Mouse (Mus musculus): Measurements from ENCODE around the gene Trim60.

The Trim60 gene

GRCm38 (mm10) chr8:64987731-64988130 is 30.7 kb downstream of the Trim60 start, which contains the start of gene Trim75:
Gene Trim75, minus strand, starts transcription at chr8:64987831.
- DNase-seq (ENCODE audit: low read depth, low spot score): no peak

GRCm38 (mm10) chr8:64983150-64983897 is 35.1 kb downstream of the Trim60 start:
- no peak for DNase-seq (ENCODE audit: low read depth, low spot score)

- no peak for DNase-seq (ENCODE audit: low read depth, low spot score)
Observed at GRCm38 (mm10) chr8:64962836-64963235, 55.5 kb downstream of the Trim60 start.

GRCm38 (mm10) chr8:64959025-64959424 is 59.4 kb downstream of the Trim60 start:
- DNase-seq (ENCODE audit: low read depth, low spot score): no peak

GRCm38 (mm10) chr8:64952101-64952500 is 66.3 kb downstream of the Trim60 start:
- DNase-seq (ENCODE audit: low read depth, low spot score): no peak
